Mouse (Mus musculus) lung, postnatal 0 days (tissue): Measurements from ENCODE around the gene Il21. TPM values are rescaled to one million over a fixed set of nuclear protein-coding genes. Genes with fewer than 3 reads are reported as not detected.
A peak's percentile ranks its signal among the peaks of the same experiment; 100 is the strongest.

Source experiments
- ATAC-seq: fragments of 200-750 bp; cut with Nextera tagmentation; 2 replicates; pipeline ENCODE4 v1.8.0; 2017; ENCODE audit warnings: moderate library complexity
- DNase-seq: peaks from one replicate; pipeline ENCODE4 v3.0.0-alpha.2; 2016; ENCODE audit warnings: low spot score
- H3K27ac ChIP-seq: fragments of 300-500 bp; sonication (generic); 2 replicates; pipeline ENCODE4 v1.5.1; 2014; ENCODE audit warnings: antibody characterized with exemption, mild to moderate bottlenecking, low read length, mixed read lengths
- H3K27me3 ChIP-seq: fragments of 300-500 bp; sonication (generic); replicated peaks from 2 replicates; pipeline ENCODE4 v1.6.1; 2014; ENCODE audit warnings: low read length, mixed read lengths; ENCODE audit not compliant: insufficient read depth
- H3K36me3 ChIP-seq: fragments of 300-500 bp; sonication (generic); 2 replicates; pipeline ENCODE4 v1.6.1; 2014; ENCODE audit warnings: low read length, mixed read lengths; ENCODE audit not compliant: insufficient read depth
- H3K4me1 ChIP-seq: fragments of 300-500 bp; sonication (generic); 2 replicates; pipeline ENCODE4 v1.6.1; 2014; ENCODE audit warnings: antibody characterized with exemption, low read depth, low read length, mixed read lengths; ENCODE audit not compliant: insufficient read depth
- H3K4me2 ChIP-seq: fragments of 300-500 bp; sonication (generic); replicated peaks from 2 replicates; pipeline ENCODE4 v1.6.1; 2014; ENCODE audit warnings: low read depth, mild to moderate bottlenecking, low read length, moderate library complexity, mixed read lengths
- H3K4me3 ChIP-seq: fragments of 300-500 bp; sonication (generic); 2 replicates; pipeline ENCODE4 v1.5.1; 2014; ENCODE audit warnings: low read depth, low read length
- H3K9ac ChIP-seq: fragments of 300-500 bp; sonication (generic); replicated peaks from 2 replicates; pipeline ENCODE4 v1.6.1; 2014; ENCODE audit warnings: low read depth, mild to moderate bottlenecking
- H3K9me3 ChIP-seq: fragments of 300-500 bp; sonication (generic); 2 replicates; pipeline ENCODE4 v1.6.1; 2016; ENCODE audit warnings: low read length, mixed read lengths
- CTCF ChIP-seq: IDR thresholded peaks from 2 replicates; pipeline ENCODE4 v1.5.1; 2016; ENCODE audit warnings: antibody characterized with exemption, mild to moderate bottlenecking
- EP300 ChIP-seq: IDR thresholded peaks from 2 replicates; pipeline ENCODE4 v1.6.1; 2016; ENCODE audit warnings: antibody characterized with exemption, mild to moderate bottlenecking, control low read depth
- WGBS: fragments of 180-500 bp; shearing (Covaris S2); extraction: QIAGEN DNeasy Blood & Tissue Kit; methylation state at CpG from one replicate; pipeline ENCODE4 v1.1.7; 2014; 5-methylcytosine and 5-hydroxymethylcytosine counted together
- polyA plus RNA-seq: library from polyadenylated mRNA; unstranded; fragments of >200 nt; fragmentation: Nextera tagmentation; extraction: Ambion mirVana; gene quantifications from 2 replicates; pipeline ENCODE4 v1.2.1, GENCODE M21; 2015

Il21 gene
- polyA plus RNA-seq, 1 experiment from 2014 or later: not detected

- no peak overlapping the region for H3K4me2 ChIP-seq
- no peak for ATAC-seq
- no peak for DNase-seq
- H3K27ac ChIP-seq: no peak overlapping the region
- H3K4me1 ChIP-seq: no peaks in the 10 kb centered on the region
- H3K9ac ChIP-seq: no peak overlapping the region
- TF ChIP-seq EP300 (no peak), CTCF (no peak)
- H3K27me3 ChIP-seq: no peaks in the 10 kb centered on the region
- H3K36me3 ChIP-seq: no peaks in the 10 kb centered on the region
- no peak overlapping the region for H3K4me3 ChIP-seq
- no peaks in the 10 kb centered on the region for H3K9me3 ChIP-seq
- 57% methylated on average over 11 of the region's 11 CpGs for WGBS
These were observed 3.2 kb downstream of the Il21 start for GRCm38 (mm10) chr3:37229082-37229829.

- Histone ChIP-seq H3K4me3 (no peak overlapping the region), H3K36me3 (no peaks in the 10 kb centered on the region), H3K27me3 (no peaks in the 10 kb centered on the region), H3K27ac (no peak overlapping the region), H3K9me3 (no peaks in the 10 kb centered on the region), H3K9ac (no peak overlapping the region), H3K4me2 (no peak overlapping the region), H3K4me1 (no peaks in the 10 kb centered on the region)
- DNase-seq: no peak
- 90% methylated on average over 13 of the region's 13 CpGs for WGBS
- TF ChIP-seq EP300 (no peak), CTCF (no peak)
- ATAC-seq: no peak
These were observed 7.3 kb downstream of the Il21 start for GRCm38 (mm10) chr3:37225124-37225523.

- Histone ChIP-seq H3K27ac (no peak overlapping the region), H3K9me3 (no peaks in the 10 kb centered on the region), H3K9ac (no peak overlapping the region), H3K4me3 (no peak overlapping the region), H3K36me3 (no peaks in the 10 kb centered on the region), H3K27me3 (no peaks in the 10 kb centered on the region), H3K4me2 (no peak overlapping the region), H3K4me1 (no peaks in the 10 kb centered on the region)
- TF ChIP-seq CTCF: peak; percentile 77
- no peak for TF ChIP-seq EP300
- peak; percentile 61 for DNase-seq
- 12% methylated on average over 4 of the region's 4 CpGs for WGBS
- peak; percentile 47; the same call in 1 of the 2 replicates for ATAC-seq
These were observed 13.4 kb downstream of the Il21 start for GRCm38 (mm10) chr3:37219071-37219470.

GRCm38 (mm10) chr3:37205226-37205800 lies 27.1 kb downstream of the Il21 start:
- no peak for TF ChIP-seq CTCF
- TF ChIP-seq EP300: no peak
- H3K4me3 ChIP-seq: no peak overlapping the region
- DNase-seq (no peak), ATAC-seq (no peak)
- H3K4me2 ChIP-seq: no peak overlapping the region
- no peaks in the 10 kb centered on the region for H3K36me3 ChIP-seq
- no peak overlapping the region for H3K27ac ChIP-seq
- no peaks in the 10 kb centered on the region for H3K9me3 ChIP-seq
- WGBS: 44% methylated on average over 8 of the region's 8 CpGs
- no peaks in the 10 kb centered on the region for H3K27me3 ChIP-seq
- H3K4me1 ChIP-seq: no peaks in the 10 kb centered on the region
- H3K9ac ChIP-seq: no peak overlapping the region

GRCm38 (mm10) chr3:37204556-37204955 lies 27.9 kb downstream of the Il21 start:
- Histone ChIP-seq H3K4me3 (peak overlapping the region; percentile 57), H3K4me1 (no peaks in the 10 kb centered on the region), H3K27me3 (no peaks in the 10 kb centered on the region), H3K4me2 (peak overlapping the region; percentile 95), H3K9ac (peak overlapping the region; percentile 39), H3K27ac (peak overlapping the region; percentile 32; the same call in 1 of the 2 replicates), H3K36me3 (no peaks in the 10 kb centered on the region), H3K9me3 (no peaks in the 10 kb centered on the region)
- DNase-seq: peak; percentile 74
- WGBS: 20% methylated on average over 6 of the region's 6 CpGs
- peak; percentile 74 for ATAC-seq
- no peak for TF ChIP-seq EP300
- peak; percentile 77 for TF ChIP-seq CTCF

- TF ChIP-seq EP300: no peak
- peak; percentile 92 for TF ChIP-seq CTCF
- ATAC-seq (peak; percentile 78), DNase-seq (peak; percentile 91)
- Histone ChIP-seq H3K4me2 (peak overlapping the region; percentile 95), H3K4me3 (peak overlapping the region; percentile 57), H3K9ac (peak overlapping the region; percentile 39), H3K27ac (peak overlapping the region; percentile 32; the same call in 1 of the 2 replicates), H3K36me3 (no peaks in the 10 kb centered on the region), H3K9me3 (no peaks in the 10 kb centered on the region), H3K27me3 (no peaks in the 10 kb centered on the region), H3K4me1 (no peaks in the 10 kb centered on the region)
- WGBS: under 1% methylated on average over 11 of the region's 11 CpGs
These were observed 28.4 kb downstream of the Il21 start for GRCm38 (mm10) chr3:37203984-37204428.
